Mouse (Mus musculus) G1E-ER4 (cell line): ENCODE data around the gene Ripor2. TPM values are rescaled to one million over a fixed set of nuclear protein-coding genes. Genes with fewer than 3 reads are reported as not detected.

Experiments
- GATA1 ChIP-seq: IDR thresholded peaks from one replicate; pipeline ENCODE4 v1.8.0; 2012; ENCODE audit warnings: low read length, inconsistent platforms
- polyA plus RNA-seq: library from polyadenylated mRNA; stranded (reverse); fragments of >175 nt; gene quantifications from 2 replicates; pipeline ENCODE4 v1.2.3, GENCODE M21; 2012

The Ripor2 gene
- not detected in 2 replicates for polyA plus RNA-seq

GRCm38 (mm10) chr13:24581833-24582232 lies at the start of gene Ripor2:
Ripor2 (plus strand) TSS chr13:24582189.
- TF ChIP-seq GATA1: no peak

GRCm38 (mm10) chr13:24536531-24537167 lies 45.3 kb upstream of the Ripor2 start:
- TF ChIP-seq GATA1: no peak

GRCm38 (mm10) chr13:24538012-24538411 lies 44.0 kb upstream of the Ripor2 start:
- TF ChIP-seq GATA1: no peak

GRCm38 (mm10) chr13:24538941-24539340 lies 43.0 kb upstream of the Ripor2 start:
- TF ChIP-seq GATA1: no peak

- no peak for TF ChIP-seq GATA1
Observed at GRCm38 (mm10) chr13:24545677-24546076, 36.3 kb upstream of the Ripor2 start.

GRCm38 (mm10) chr13:24546801-24547459 lies 35.1 kb upstream of the Ripor2 start:
- TF ChIP-seq GATA1: no peak

GRCm38 (mm10) chr13:24548911-24549310 lies 33.1 kb upstream of the Ripor2 start:
- no peak for TF ChIP-seq GATA1

GRCm38 (mm10) chr13:24551100-24551931 lies 30.7 kb upstream of the Ripor2 start:
- no peak for TF ChIP-seq GATA1

GRCm38 (mm10) chr13:24552039-24552438 lies 29.9 kb upstream of the Ripor2 start:
- no peak for TF ChIP-seq GATA1

- TF ChIP-seq GATA1: no peak
Observed at GRCm38 (mm10) chr13:24561391-24561790, 20.6 kb upstream of the Ripor2 start.

- no peak for TF ChIP-seq GATA1
Observed at GRCm38 (mm10) chr13:24564706-24565105, 17.3 kb upstream of the Ripor2 start.

- no peak for TF ChIP-seq GATA1
Observed at GRCm38 (mm10) chr13:24565230-24565949, 16.6 kb upstream of the Ripor2 start.

GRCm38 (mm10) chr13:24565950-24566320 lies 16.1 kb upstream of the Ripor2 start:
- no peak for TF ChIP-seq GATA1

- no peak for TF ChIP-seq GATA1
Observed at GRCm38 (mm10) chr13:24567176-24567811, 14.7 kb upstream of the Ripor2 start.

GRCm38 (mm10) chr13:24569066-24569465 lies 12.9 kb upstream of the Ripor2 start:
- no peak for TF ChIP-seq GATA1
